In genomic region chr2:106083801-106084800, GRCm38 (mm10) we compare ENCODE assay signal across 13 mouse cellular contexts.
A peak's percentile ranks its signal among the peaks of the same experiment; 100 is the strongest.
DNase-seq lines count a peak whose midpoint lies in the region; ATAC-seq lines count a peak whose summit lies in the region.
"Had no signal": no experiment of that assay in that cellular context is flagged by ENCODE, and none has a peak within 500 bp of the region (broad histone marks: within the 10 kb centered on the region; RNA-seq: fewer than 3 reads in every experiment).

No protein-coding gene starts in this region.

- no peak overlapping the region for H3K4me3 ChIP-seq in embryonic facial prominence, embryonic 11.5 days (ENCODE audit: low read depth, low read length)
- no peak overlapping the region for H3K4me3 ChIP-seq in hindbrain, embryonic 15.5 days
- no peak overlapping the region for H3K4me3 ChIP-seq in neural tube, embryonic 13.5 days
- H3K4me3 ChIP-seq: kidney, embryonic 15.5 days; limb, embryonic 12.5 days had no signal

- ATAC-seq in embryonic facial prominence, embryonic 11.5 days (replicated peaks; ENCODE audit: insufficient number of reproducible peaks, low FRiP score, low TSS enrichment, low read depth): peak; percentile 61; the same call in 1 of the 2 replicates
- ATAC-seq in hindbrain, embryonic 15.5 days (ENCODE audit: low FRiP score, low read depth): peak; percentile 82
- ATAC-seq in neural tube, embryonic 13.5 days (ENCODE audit: low read depth): peak; percentile 86

- H3K4me1 ChIP-seq in embryonic facial prominence, embryonic 11.5 days (ENCODE audit: control insufficient read depth, insufficient read depth, low read length): no peaks in the 10 kb centered on the region
- H3K4me1 ChIP-seq in hindbrain, embryonic 15.5 days (replicated peaks): peaks cover 8% of the 10 kb centered on the region; the same call in 1 of the 2 replicates
- peaks cover 14% of the 10 kb centered on the region for H3K4me1 ChIP-seq in neural tube, embryonic 13.5 days (replicated peaks)
- H3K4me1 ChIP-seq: kidney, embryonic 15.5 days; limb, embryonic 12.5 days had no signal

- H3K9me3 ChIP-seq in embryonic facial prominence, embryonic 11.5 days (replicated peaks; ENCODE audit: control insufficient read depth, low read length): no peaks in the 10 kb centered on the region
- no peaks in the 10 kb centered on the region for H3K9me3 ChIP-seq in hindbrain, embryonic 15.5 days
- no peaks in the 10 kb centered on the region for H3K9me3 ChIP-seq in neural tube, embryonic 13.5 days
- H3K9me3 ChIP-seq: kidney, embryonic 15.5 days; limb, embryonic 12.5 days had no signal

- no peak overlapping the region for H3K27ac ChIP-seq in embryonic facial prominence, embryonic 11.5 days (replicated peaks; ENCODE audit: low read depth, low read length)
- peak overlapping the region; percentile 48; the same call in 1 of the 2 replicates for H3K27ac ChIP-seq in hindbrain, embryonic 15.5 days (replicated peaks)
- no peak overlapping the region for H3K27ac ChIP-seq in neural tube, embryonic 13.5 days (replicated peaks)
- H3K27ac ChIP-seq: kidney, embryonic 15.5 days; limb, embryonic 12.5 days had no signal

- no peak overlapping the region for H3K4me2 ChIP-seq in embryonic facial prominence, embryonic 11.5 days (ENCODE audit: low read depth, low read length)
- H3K4me2 ChIP-seq in hindbrain, embryonic 15.5 days: peak overlapping the region; percentile 32
- H3K4me2 ChIP-seq in neural tube, embryonic 13.5 days: peak overlapping the region; percentile 18
- H3K4me2 ChIP-seq: kidney, embryonic 15.5 days; limb, embryonic 12.5 days had no signal

- WGBS in embryonic facial prominence, embryonic 11.5 days: 23% methylated on average over 11 of the region's 11 CpGs
- WGBS in hindbrain, embryonic 15.5 days: 13% methylated on average over 11 of the region's 11 CpGs
- 9% methylated on average over 11 of the region's 11 CpGs for WGBS in neural tube, embryonic 13.5 days

- H3K27me3 ChIP-seq in embryonic facial prominence, embryonic 11.5 days (ENCODE audit: control insufficient read depth, insufficient read depth, low read length): no peaks in the 10 kb centered on the region
- H3K27me3 ChIP-seq in hindbrain, embryonic 15.5 days: peaks cover 3% of the 10 kb centered on the region; the same call in 1 of the 2 replicates
- H3K27me3 ChIP-seq in neural tube, embryonic 13.5 days: peaks cover 16% of the 10 kb centered on the region; the same call in 1 of the 2 replicates
- H3K27me3 ChIP-seq: limb, embryonic 12.5 days had no signal

- peak; percentile 53 to 62 for DNase-seq in cerebellum, postnatal 14 days
- no peak for DNase-seq in cerebellum, adult 11 months
- DNase-seq in embryonic facial prominence, embryonic 11.5 days (ENCODE audit: low spot score): peak; percentile 33
- DNase-seq in heart, adult 11 months: no peak
- no peak for DNase-seq in spleen, adult 12 weeks (ENCODE audit: low spot score)
- no peak for DNase-seq in kidney, postnatal 10 days
- DNase-seq: adrenal gland, postnatal 14 days; gastrocnemius, postnatal 10 days; heart, postnatal 10 days had no signal

- no peak overlapping the region for H3K9ac ChIP-seq in embryonic facial prominence, embryonic 11.5 days (replicated peaks; ENCODE audit: low read length)
- no peak overlapping the region for H3K9ac ChIP-seq in hindbrain, embryonic 15.5 days
- no peak overlapping the region for H3K9ac ChIP-seq in neural tube, embryonic 13.5 days
- H3K9ac ChIP-seq: kidney, embryonic 15.5 days; limb, embryonic 12.5 days had no signal

- H3K36me3 ChIP-seq in embryonic facial prominence, embryonic 11.5 days (replicated peaks; ENCODE audit: control insufficient read depth, insufficient read depth, low read depth, low read length): no peaks in the 10 kb centered on the region
- H3K36me3 ChIP-seq in hindbrain, embryonic 15.5 days: no peaks in the 10 kb centered on the region
- no peaks in the 10 kb centered on the region for H3K36me3 ChIP-seq in neural tube, embryonic 13.5 days
- H3K36me3 ChIP-seq: kidney, embryonic 15.5 days; limb, embryonic 12.5 days had no signal

Comparison
In these comparisons a context has a peak if more than half of its experiments do, and no peak if none do; other contexts are left out.
1. DNase-seq: peak in cerebellum, postnatal 14 days (2 of 2) and embryonic facial prominence, embryonic 11.5 days (single experiment); none in cerebellum, adult 11 months (single experiment), heart, adult 11 months (single experiment), spleen, adult 12 weeks (single experiment) and kidney, postnatal 10 days (single experiment).
2. Peak in every context shown above with its lines, with median percentiles within 50 percentile points of each other: ATAC-seq.